Mouse (Mus musculus) C2C12 (cell line): Measurements from ENCODE around the gene Rptor.

Experiments
- CTCF ChIP-seq: IDR thresholded peaks from one replicate; pipeline ENCODE4 v1.5.1; 2011; ENCODE audit not compliant: control insufficient read depth, insufficient read depth, insufficient read length
- FOSL1 ChIP-seq: IDR thresholded peaks from one replicate; pipeline ENCODE4 v1.8.0; 2011; ENCODE audit warnings: mild to moderate bottlenecking, low read length; ENCODE audit not compliant: poor library complexity, insufficient read depth, severe bottlenecking
- MAX ChIP-seq: IDR thresholded peaks from one replicate; pipeline ENCODE4 v1.6.1; 2011; ENCODE audit warnings: mild to moderate bottlenecking, control low read depth
- USF1 ChIP-seq: IDR thresholded peaks from one replicate; pipeline ENCODE4 v1.6.1; 2011; ENCODE audit warnings: low read depth, mild to moderate bottlenecking, control low read depth, moderate library complexity

DNA sequence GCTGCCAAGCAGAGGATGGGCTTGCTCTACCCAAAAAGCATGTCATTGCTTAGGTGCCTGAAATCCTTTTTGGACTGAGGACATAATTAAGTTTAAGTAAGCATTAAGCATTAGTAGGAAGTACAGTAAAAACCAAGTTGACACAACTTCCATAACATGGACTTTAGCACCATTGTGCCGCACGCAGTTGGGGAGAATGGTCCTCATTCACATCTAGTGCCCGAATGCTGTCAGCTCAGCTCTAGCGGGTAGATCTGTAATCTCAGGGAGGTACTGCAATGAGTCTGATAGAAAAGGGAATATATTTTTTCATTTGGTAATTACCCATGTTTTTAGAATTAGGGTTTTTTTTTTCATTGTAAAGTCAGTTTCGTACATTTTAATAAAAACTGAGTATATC lies 155.5 kb downstream of the Rptor start:
- TF ChIP-seq CTCF (no peak), USF1 (no peak), FOSL1 (no peak), MAX (no peak)
